Mouse (Mus musculus): ENCODE data around the gene Omg. TPM values are rescaled to one million over a fixed set of nuclear protein-coding genes. Genes with fewer than 3 reads are reported as not detected.

Omg gene
- polyA plus RNA-seq, 1 experiment from 2014 or later, result 0.46 TPM

Other genes with a start within 250 kb of the Omg start
- gene Wsb1, start 249.4 kb downstream of the Omg start, polyA plus RNA-seq (2014; fragmentation: Nextera tagmentation; extraction: Ambion mirVana), result 241 and 403 TPM in 2 replicates
- gene Gm9964, start 207.2 kb downstream of the Omg start, polyA plus RNA-seq (2014; fragmentation: Nextera tagmentation; extraction: Ambion mirVana), result not detected in 2 replicates
- 14.5 and 14.8 TPM in 2 replicates for gene Nf1, start 164.4 kb downstream of the Omg start, polyA plus RNA-seq (2014; fragmentation: Nextera tagmentation; extraction: Ambion mirVana)
- 0.20 TPM in 2 replicates for gene Evi2b, start 19.7 kb upstream of the Omg start, polyA plus RNA-seq (2014; fragmentation: Nextera tagmentation; extraction: Ambion mirVana)
- gene Evi2, start 26.5 kb upstream of the Omg start, polyA plus RNA-seq (2014; fragmentation: Nextera tagmentation; extraction: Ambion mirVana), result 1.2 and 1.7 TPM in 2 replicates
- gene Evi2a, start 26.5 kb upstream of the Omg start, polyA plus RNA-seq (2014; fragmentation: Nextera tagmentation; extraction: Ambion mirVana), result 2.9 and 3.2 TPM in 2 replicates
- gene Rab11fip4, start 87.1 kb upstream of the Omg start, polyA plus RNA-seq (2014; fragmentation: Nextera tagmentation; extraction: Ambion mirVana), result 4.8 and 7.1 TPM in 2 replicates